Mouse (Mus musculus) forebrain, embryonic 11.5 days (tissue): ENCODE results near the gene Mia3. TPM values are rescaled to one million over a fixed set of nuclear protein-coding genes. Genes with fewer than 3 reads are reported as not detected.
"Not testable (repeated sequence)": the region's sequence is repeated elsewhere in the genome, so short reads cannot be mapped to it uniquely, and the experiment has no call there.

ENCODE experiments used
- ATAC-seq: fragments of 200-750 bp; cut with Nextera tagmentation; replicated peaks from 2 replicates; pipeline ENCODE4 v1.8.0; 2017; ENCODE audit warnings: moderate TSS enrichment; ENCODE audit not compliant: low FRiP score
- DNase-seq: peaks from one replicate; pipeline ENCODE4 v3.0.0-alpha.2; 2017; ENCODE audit warnings: low spot score
- H3K27ac ChIP-seq: fragments of 300-500 bp; sonication (generic); 2 replicates; pipeline ENCODE4 v1.5.1; 2014; ENCODE audit warnings: low read depth, low read length
- H3K27me3 ChIP-seq: fragments of 300-500 bp; sonication (generic); 2 replicates; pipeline ENCODE4 v1.6.1; 2014; ENCODE audit warnings: mild to moderate bottlenecking, low read length, mixed read lengths; ENCODE audit not compliant: control insufficient read depth, insufficient read depth
- H3K36me3 ChIP-seq: fragments of 300-500 bp; sonication (generic); 2 replicates; pipeline ENCODE4 v1.6.1; 2014; ENCODE audit warnings: mild to moderate bottlenecking, low read length, moderate library complexity, mixed read lengths; ENCODE audit not compliant: control insufficient read depth, insufficient read depth
- H3K4me1 ChIP-seq: fragments of 300-500 bp; sonication (generic); replicated peaks from 2 replicates; pipeline ENCODE4 v1.6.1; 2014; ENCODE audit warnings: low read length, mixed read lengths; ENCODE audit not compliant: control insufficient read depth, insufficient read depth
- H3K4me2 ChIP-seq: fragments of 300-500 bp; sonication (generic); 2 replicates; pipeline ENCODE4 v1.6.1; 2014; ENCODE audit warnings: low read depth, mild to moderate bottlenecking, low read length, moderate library complexity, mixed read lengths; ENCODE audit not compliant: severe bottlenecking
- H3K4me3 ChIP-seq: fragments of 300-500 bp; sonication (generic); 2 replicates; pipeline ENCODE4 v1.5.1; 2014; ENCODE audit warnings: low read depth, low read length
- H3K9ac ChIP-seq: fragments of 300-500 bp; sonication (generic); 2 replicates; pipeline ENCODE4 v1.6.1; 2014; ENCODE audit warnings: low read length
- H3K9me3 ChIP-seq: fragments of 300-500 bp; sonication (generic); 2 replicates; pipeline ENCODE4 v1.6.1; 2016; ENCODE audit warnings: low read length, mixed read lengths; ENCODE audit not compliant: control insufficient read depth
- WGBS: fragments of 180-500 bp; shearing (Covaris S2); extraction: QIAGEN DNeasy Blood & Tissue Kit; methylation state at CpG from one replicate; pipeline ENCODE4 v1.1.7; 2014; 5-methylcytosine and 5-hydroxymethylcytosine counted together
- polyA plus RNA-seq: library from polyadenylated mRNA; unstranded; fragments of >200 nt; fragmentation: Nextera tagmentation; extraction: Ambion mirVana; gene quantifications from 2 replicates; pipeline ENCODE4 v1.2.1, GENCODE M21; 2014

Gene Mia3
- polyA plus RNA-seq, 1 experiment from 2014 or later, result 117 TPM

DNA sequence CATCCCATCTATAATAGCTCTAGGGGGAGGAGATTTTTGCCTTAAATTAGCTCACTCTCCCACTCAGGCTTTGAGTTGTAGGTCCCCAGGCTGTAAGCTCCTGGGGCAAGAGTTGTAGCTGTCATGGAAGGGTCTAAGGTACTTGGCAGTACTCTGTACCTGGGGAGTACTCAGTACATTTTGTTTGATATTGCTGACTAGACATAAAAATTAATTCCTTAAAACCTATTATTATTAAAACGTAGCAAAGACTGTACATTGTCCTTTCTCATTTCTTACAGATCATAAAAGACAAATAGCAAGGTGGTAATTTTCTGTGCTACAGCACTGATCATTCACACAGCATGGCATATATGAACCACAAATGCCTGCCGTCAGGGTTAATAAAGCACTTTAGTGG lies 45.4 kb downstream of the Mia3 start:
- 93% methylated on average over 2 of the region's 2 CpGs for WGBS

GRCm38 (mm10) chr1:183322496-183322895 lies 46.9 kb downstream of the Mia3 start:
- H3K36me3 ChIP-seq, result peaks cover 14% of the 10 kb centered on the region
- H3K9ac ChIP-seq, H3K27ac ChIP-seq, H3K9me3 ChIP-seq, DNase-seq, H3K27me3 ChIP-seq, ATAC-seq, H3K4me1 ChIP-seq, H3K4me3 ChIP-seq, H3K4me2 ChIP-seq: not testable (repeated sequence)
- WGBS, result 88% methylated on average over 5 of the region's 5 CpGs

More for the DNA sequence above, 45.4 kb downstream of the Mia3 start:
- Histone ChIP-seq H3K4me3 (no peak overlapping the region), H3K27me3 (no peaks in the 10 kb centered on the region), H3K4me2 (no peak overlapping the region), H3K9ac (no peak overlapping the region), H3K36me3 (peaks cover 15% of the 10 kb centered on the region), H3K9me3 (no peaks in the 10 kb centered on the region), H3K27ac (no peak overlapping the region), H3K4me1 (no peaks in the 10 kb centered on the region)
- DNase-seq, result no peak
- ATAC-seq, result no peak

DNA sequence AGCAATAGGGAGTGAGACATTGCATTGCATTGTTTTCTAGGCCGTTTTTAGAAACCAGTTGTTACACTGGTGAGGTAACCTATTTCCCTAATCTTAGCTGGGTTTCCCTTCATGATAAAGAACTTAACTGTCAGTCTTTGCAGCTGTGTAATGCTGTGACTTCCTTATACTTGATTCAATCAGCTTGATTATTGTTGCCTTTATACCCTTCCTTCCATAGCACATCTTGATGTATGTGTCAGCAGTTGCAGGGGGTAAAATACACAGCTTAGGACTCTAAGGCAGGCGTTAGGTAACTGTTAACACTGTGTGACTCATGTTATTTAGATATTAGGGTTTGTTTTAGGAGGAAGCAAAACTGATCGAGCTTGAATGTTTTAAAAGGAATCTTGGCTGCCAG lies 48.6 kb downstream of the Mia3 start:
- WGBS, result 85% methylated on average over 3 of the region's 3 CpGs
- Histone ChIP-seq H3K27me3 (no peaks in the 10 kb centered on the region), H3K36me3 (peaks cover 10% of the 10 kb centered on the region)

DNA sequence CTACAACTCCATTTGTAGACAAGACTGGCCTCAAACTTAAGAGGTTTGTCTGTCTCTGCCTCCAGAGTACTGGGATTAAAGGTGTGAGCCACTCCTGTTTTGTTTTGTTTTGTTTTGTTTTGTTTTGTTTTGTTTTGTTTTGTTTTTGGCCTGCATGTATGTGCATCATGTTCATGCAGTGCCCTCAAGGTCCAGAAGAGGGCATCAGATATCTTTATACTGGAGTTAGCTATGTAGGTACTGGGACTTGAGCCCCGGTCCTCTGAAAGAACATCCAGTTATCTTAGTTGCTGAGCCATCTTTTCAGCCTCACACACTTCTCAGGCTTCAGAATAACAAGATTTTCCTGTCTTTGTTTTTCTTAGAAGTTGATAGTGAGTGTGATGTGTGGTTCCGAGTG lies 53.6 kb downstream of the Mia3 start:
- H3K4me2 ChIP-seq, result no peak overlapping the region
- H3K9me3 ChIP-seq, result no peaks in the 10 kb centered on the region
- DNase-seq (no peak), ATAC-seq (no peak)
- no peak overlapping the region for H3K9ac ChIP-seq
- 88% methylated on average over 2 of the region's 2 CpGs for WGBS
- H3K4me1 ChIP-seq, result no peaks in the 10 kb centered on the region
- no peak overlapping the region for H3K27ac ChIP-seq
- H3K27me3 ChIP-seq, result no peaks in the 10 kb centered on the region
- H3K36me3 ChIP-seq, result peaks cover 3% of the 10 kb centered on the region; the same call in 1 of the 2 replicates
- H3K4me3 ChIP-seq, result no peak overlapping the region

More for the DNA sequence above, 48.6 kb downstream of the Mia3 start:
- Histone ChIP-seq H3K4me1 (no peaks in the 10 kb centered on the region), H3K9ac (no peak overlapping the region), H3K9me3 (no peaks in the 10 kb centered on the region), H3K4me3 (no peak overlapping the region), H3K27ac (no peak overlapping the region), H3K4me2 (no peak overlapping the region)
- ATAC-seq (no peak), DNase-seq (no peak)

DNA sequence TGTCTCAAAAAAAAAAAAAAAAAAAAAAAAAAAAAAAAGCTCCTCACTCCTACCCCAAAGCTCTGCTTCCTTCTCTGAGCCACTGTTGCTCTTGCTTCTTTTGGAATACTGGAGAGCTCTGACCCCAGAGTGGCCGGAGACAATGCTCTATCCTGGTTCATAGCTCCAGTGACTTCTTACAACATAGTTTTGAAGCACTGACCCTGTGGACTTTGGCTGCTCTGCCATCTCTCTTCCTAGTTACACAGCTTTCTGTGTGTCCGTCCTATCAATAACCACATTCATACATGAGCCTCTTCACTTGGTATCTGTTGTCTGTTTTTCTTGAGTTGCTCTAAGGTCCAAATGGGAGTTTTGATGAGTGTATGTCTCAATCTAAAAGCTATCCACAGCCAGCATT lies 57.3 kb downstream of the Mia3 start:
- no peak for ATAC-seq
- Histone ChIP-seq H3K9me3 (no peaks in the 10 kb centered on the region), H3K4me3 (no peak overlapping the region), H3K9ac (no peak overlapping the region), H3K36me3 (peaks cover 3% of the 10 kb centered on the region; the same call in 1 of the 2 replicates), H3K27me3 (no peaks in the 10 kb centered on the region), H3K27ac (no peak overlapping the region), H3K4me2 (no peak overlapping the region), H3K4me1 (no peaks in the 10 kb centered on the region)
- no peak for DNase-seq
- 87% methylated on average over 2 of the region's 2 CpGs for WGBS

DNA sequence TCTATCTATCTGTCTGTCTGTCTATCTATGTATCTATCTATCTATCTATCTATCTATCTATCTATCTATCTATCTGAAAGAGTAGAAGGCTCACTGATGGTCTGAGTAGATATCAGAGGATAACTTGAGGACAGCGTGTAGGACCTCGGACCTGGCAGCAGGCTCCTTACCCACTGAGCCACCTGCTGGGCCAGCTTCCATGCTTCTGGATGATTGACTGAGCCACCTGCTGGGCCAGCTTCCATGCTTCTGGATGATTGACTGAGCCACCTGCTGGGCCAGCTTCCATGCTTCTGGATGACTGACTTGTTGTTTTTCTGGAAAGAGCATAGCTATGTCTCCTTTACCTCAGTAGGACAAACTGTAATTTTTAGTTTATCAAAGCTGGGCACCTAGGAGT lies 59.8 kb downstream of the Mia3 start:
- not testable (repeated sequence) for H3K27ac ChIP-seq, ATAC-seq, DNase-seq, H3K27me3 ChIP-seq, H3K4me2 ChIP-seq, H3K9ac ChIP-seq, H3K4me3 ChIP-seq, H3K36me3 ChIP-seq, H3K9me3 ChIP-seq, H3K4me1 ChIP-seq
- 81% methylated on average over 2 of the region's 2 CpGs for WGBS

- ATAC-seq, result no peak
- Histone ChIP-seq H3K36me3 (no peaks in the 10 kb centered on the region), H3K27me3 (no peaks in the 10 kb centered on the region), H3K4me3 (no peak overlapping the region), H3K4me2 (no peak overlapping the region), H3K9ac (no peak overlapping the region), H3K27ac (no peak overlapping the region), H3K9me3 (no peaks in the 10 kb centered on the region), H3K4me1 (no peaks in the 10 kb centered on the region)
- no peak for DNase-seq
- 85% methylated on average over 1 of the region's 1 CpGs for WGBS
Measured at GRCm38 (mm10) chr1:183308476-183308875, 60.9 kb downstream of the Mia3 start.

DNA sequence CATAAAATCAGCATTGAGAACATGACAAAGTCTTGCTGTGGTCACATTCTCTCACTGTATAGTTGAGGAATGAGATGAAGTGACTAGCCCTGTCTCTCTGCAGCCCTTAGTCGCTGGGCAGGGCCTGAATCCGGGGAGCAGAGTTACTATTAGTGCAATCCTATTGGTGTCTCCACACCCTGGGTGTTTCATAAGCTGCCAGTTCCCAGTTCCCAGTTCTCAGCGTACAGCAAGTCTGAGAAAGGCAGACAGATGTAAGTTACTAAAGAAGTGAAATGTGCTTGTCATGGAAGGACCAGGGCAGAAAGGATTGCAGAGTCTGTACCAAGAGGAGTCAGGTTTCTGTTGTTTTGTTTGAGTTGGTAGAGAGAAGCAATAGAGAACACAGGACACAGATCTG lies 61.8 kb downstream of the Mia3 start:
- Histone ChIP-seq H3K27me3 (no peaks in the 10 kb centered on the region), H3K36me3 (no peaks in the 10 kb centered on the region), H3K9me3 (no peaks in the 10 kb centered on the region), H3K4me3 (no peak overlapping the region), H3K27ac (no peak overlapping the region), H3K9ac (no peak overlapping the region), H3K4me2 (no peak overlapping the region), H3K4me1 (no peaks in the 10 kb centered on the region)
- ATAC-seq, result no peak
- 81% methylated on average over 3 of the region's 3 CpGs for WGBS
- no peak for DNase-seq

GRCm38 (mm10) chr1:183299161-183299560 lies 70.2 kb downstream of the Mia3 start:
- Histone ChIP-seq H3K9me3 (no peaks in the 10 kb centered on the region), H3K4me3 (no peak overlapping the region), H3K4me1 (no peaks in the 10 kb centered on the region), H3K27me3 (no peaks in the 10 kb centered on the region), H3K9ac (no peak overlapping the region), H3K27ac (no peak overlapping the region), H3K4me2 (no peak overlapping the region), H3K36me3 (no peaks in the 10 kb centered on the region)
- WGBS, result 87% methylated on average over 6 of the region's 6 CpGs
- no peak for ATAC-seq
- peak; percentile 98 for DNase-seq
